17 mouse cellular contexts compared by ENCODE assay signal in the genomic region with DNA sequence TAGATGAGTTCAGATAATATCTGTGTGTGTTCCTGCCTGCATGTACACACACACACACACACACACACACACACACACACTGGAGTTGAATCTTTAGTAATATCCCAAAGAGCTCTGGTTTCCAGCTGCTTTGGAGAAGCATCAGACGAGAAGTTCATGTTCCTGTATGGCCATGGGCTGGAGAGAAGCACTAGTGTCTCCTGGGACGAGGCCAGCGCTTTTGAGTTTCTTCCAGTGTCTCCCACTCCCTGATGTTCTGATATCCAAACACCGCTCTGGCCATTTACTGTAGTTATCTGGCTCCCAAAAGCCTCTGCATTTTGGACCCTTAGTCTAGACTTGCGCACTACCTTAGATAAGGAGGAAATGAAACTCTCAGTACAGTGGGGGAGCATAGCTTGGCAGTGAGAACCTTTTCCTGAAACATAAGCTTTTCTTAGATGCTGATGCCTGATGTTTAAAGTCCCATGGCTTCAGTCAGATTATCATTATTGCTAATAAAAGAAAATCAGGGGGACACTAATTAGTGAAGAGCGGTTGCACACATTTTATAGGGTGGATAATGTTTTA.
A peak's percentile ranks its signal among the peaks of the same experiment; 100 is the strongest.
DNase-seq lines count a peak whose midpoint lies in the region; ATAC-seq lines count a peak whose summit lies in the region.
"Had no signal": no experiment of that assay in that cellular context is flagged by ENCODE, and none has a peak within 500 bp of the region (broad histone marks: within the 10 kb centered on the region; RNA-seq: fewer than 3 reads in every experiment).

No protein-coding gene starts in this region.

- peak; percentile 18 for DNase-seq in heart, adult 8-10 months (ENCODE audit: low spot score)
- DNase-seq in heart, embryonic 10.5 days (ENCODE audit: low spot score), result no peak
- DNase-seq in A20 (ENCODE audit: low read depth, low spot score), result peak; percentile 18
- peak; percentile 16 for DNase-seq in gastrocnemius, postnatal 14 days
- DNase-seq in ovary, adult 18-20 months (ENCODE audit: low spot score), result peak; percentile 15
- no peak for DNase-seq in thymus, postnatal 25 days
- no peak for DNase-seq in adipocyte (ENCODE audit: low spot score)
- DNase-seq: kidney, adult 18-20 months; kidney, postnatal 25 days; retina, postnatal 1 day; right cerebral cortex, postnatal 4 days had no signal

- no peak overlapping the region for H3K4me3 ChIP-seq in heart, embryonic 10.5 days
- no peak overlapping the region for H3K4me3 ChIP-seq in kidney, embryonic 14.5 days (ENCODE audit: low read length)
- H3K4me3 ChIP-seq: forebrain, embryonic 12.5 days; limb, embryonic 12.5 days; midbrain, embryonic 10.5 days had no signal

- H3K4me2 ChIP-seq in kidney, embryonic 14.5 days (replicated peaks; ENCODE audit: low read depth, low read length), result no peak overlapping the region
- H3K4me2 ChIP-seq: forebrain, embryonic 12.5 days; limb, embryonic 12.5 days had no signal

- no peak overlapping the region for H3K9ac ChIP-seq in kidney, embryonic 14.5 days (ENCODE audit: low read depth, low read length)
- H3K9ac ChIP-seq: forebrain, embryonic 12.5 days; limb, embryonic 12.5 days; liver, embryonic 14.5 days had no signal

- intact Hi-C loops in gastrocnemius, postnatal 14 days (cut with DNase I; ENCODE audit: low total_unique reads), result no loop called here

- H3K36me3 ChIP-seq in heart, embryonic 10.5 days, result no peaks in the 10 kb centered on the region
- H3K36me3 ChIP-seq in kidney, embryonic 14.5 days (ENCODE audit: control insufficient read depth, insufficient read depth, low read length), result no peaks in the 10 kb centered on the region
- H3K36me3 ChIP-seq: forebrain, embryonic 12.5 days; limb, embryonic 12.5 days; midbrain, embryonic 10.5 days had no signal

- no peak overlapping the region for H3K27ac ChIP-seq in heart, embryonic 10.5 days
- H3K27ac ChIP-seq in kidney, embryonic 14.5 days (ENCODE audit: low read depth, low read length), result no peak overlapping the region
- H3K27ac ChIP-seq: forebrain, embryonic 12.5 days; limb, embryonic 12.5 days; liver, embryonic 14.5 days; midbrain, embryonic 10.5 days had no signal

- no peaks in the 10 kb centered on the region for H3K9me3 ChIP-seq in heart, embryonic 10.5 days
- H3K9me3 ChIP-seq in kidney, embryonic 14.5 days (ENCODE audit: control insufficient read depth, low read length), result no peaks in the 10 kb centered on the region
- H3K9me3 ChIP-seq: forebrain, embryonic 12.5 days; limb, embryonic 12.5 days; midbrain, embryonic 10.5 days had no signal

- ATAC-seq in kidney, embryonic 14.5 days (ENCODE audit: low FRiP score, low TSS enrichment), result no peak
- ATAC-seq: hindbrain, embryonic 16.5 days had no signal

- no peaks in the 10 kb centered on the region for H3K27me3 ChIP-seq in heart, embryonic 10.5 days (ENCODE audit: insufficient read depth, poor library complexity, severe bottlenecking)
- no peaks in the 10 kb centered on the region for H3K27me3 ChIP-seq in kidney, embryonic 14.5 days (ENCODE audit: control insufficient read depth, insufficient read depth, low read length)
- H3K27me3 ChIP-seq: forebrain, embryonic 12.5 days; limb, embryonic 12.5 days had no signal

- H3K4me1 ChIP-seq in heart, embryonic 10.5 days, result peaks cover 6% of the 10 kb centered on the region
- no peaks in the 10 kb centered on the region for H3K4me1 ChIP-seq in kidney, embryonic 14.5 days (ENCODE audit: control insufficient read depth, insufficient read depth, low read length)
- H3K4me1 ChIP-seq: forebrain, embryonic 12.5 days; limb, embryonic 12.5 days; midbrain, embryonic 10.5 days had no signal

- WGBS in heart, embryonic 10.5 days, result 64% methylated on average over 6 of the region's 6 CpGs
- WGBS in kidney, embryonic 14.5 days, result 84% methylated on average over 6 of the region's 6 CpGs

Comparison
In these comparisons a context has a peak if more than half of its experiments do, and no peak if none do; other contexts are left out.
1. DNase-seq: peak in heart, adult 8-10 months (single experiment), A20 (single experiment), gastrocnemius, postnatal 14 days (single experiment) and ovary, adult 18-20 months (single experiment); none in heart, embryonic 10.5 days (single experiment), thymus, postnatal 25 days (single experiment) and adipocyte (single experiment).